Mouse (Mus musculus): ENCODE data around the gene Olfr1462. TPM values are rescaled to one million over a fixed set of nuclear protein-coding genes. Genes with fewer than 3 reads are reported as not detected.

Olfr1462 gene
- not detected for polyA plus RNA-seq (2015; fragmentation: Illumina TruSeq; extraction: RNeasy Lipid Tissue Mini Kit (QIAGEN cat#74804); ENCODE audit: low read depth, low replicate concordance)

DNA sequence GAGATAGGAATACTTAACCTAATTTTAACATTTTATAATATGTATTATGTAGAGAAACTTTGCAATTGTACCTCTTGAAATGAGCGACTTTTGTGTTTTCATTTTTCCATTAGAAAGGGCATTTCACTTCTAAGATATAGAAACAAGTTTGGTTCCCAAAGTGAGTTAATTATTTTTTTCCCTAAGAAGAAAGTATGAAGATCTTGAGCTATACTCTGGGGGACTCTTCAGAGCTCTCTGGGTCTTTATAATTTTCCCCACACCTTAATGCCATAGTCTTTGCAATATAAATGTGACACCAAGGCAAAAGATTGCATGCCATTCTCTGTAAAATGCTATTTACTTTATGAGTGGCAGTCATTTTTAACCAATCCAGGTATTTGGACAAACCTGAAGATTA lies at the start of gene Olfr1462:
Olfr1462 (plus strand) TSS at position 301 of the 400 bp plus-strand sequence.

DNA sequence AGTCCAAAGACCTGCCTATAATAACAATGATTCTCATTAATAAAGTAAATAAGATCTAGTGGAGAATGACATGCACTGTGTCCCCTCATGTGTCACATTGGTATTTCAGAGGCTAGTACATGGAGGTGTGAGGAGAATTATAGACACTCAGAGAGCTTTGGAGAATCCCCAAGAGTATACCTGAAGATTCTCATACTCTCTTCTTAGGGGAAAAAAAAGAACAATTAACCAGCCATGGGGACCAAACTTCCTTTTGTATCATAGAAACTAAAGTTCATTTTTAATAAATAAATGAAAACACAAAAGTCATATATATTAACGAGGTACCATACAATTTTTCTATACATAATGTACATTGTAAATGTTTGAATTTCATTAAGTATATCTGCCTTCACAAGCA lies 36.1 kb upstream of the Olfr1462 start, which contains the start of gene Olfr1459:
Olfr1459 (minus strand) TSS at position 101 of the 400 bp plus-strand sequence.

DNA sequence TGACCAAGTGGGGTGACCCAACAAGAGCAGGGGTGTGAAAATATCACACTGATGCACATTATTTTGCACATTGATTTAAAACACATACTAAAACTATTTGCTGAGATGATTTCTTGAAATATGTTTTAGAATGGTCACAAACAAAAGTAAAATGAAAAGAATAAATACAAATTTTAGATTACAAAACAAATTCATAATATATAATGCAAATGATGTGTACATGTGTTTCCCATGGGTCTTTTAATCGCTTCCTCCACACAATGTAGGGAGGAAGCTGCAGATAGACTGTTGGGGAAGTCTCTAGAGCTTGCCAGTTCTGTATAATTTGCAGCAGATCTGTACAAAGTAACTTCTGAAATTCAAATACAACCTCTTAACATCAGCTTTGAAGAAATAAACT lies 22.8 kb upstream of the Olfr1462 start, which contains the start of gene Olfr1461:
Olfr1461 (plus strand) TSS at position 301 of the 400 bp plus-strand sequence.

DNA sequence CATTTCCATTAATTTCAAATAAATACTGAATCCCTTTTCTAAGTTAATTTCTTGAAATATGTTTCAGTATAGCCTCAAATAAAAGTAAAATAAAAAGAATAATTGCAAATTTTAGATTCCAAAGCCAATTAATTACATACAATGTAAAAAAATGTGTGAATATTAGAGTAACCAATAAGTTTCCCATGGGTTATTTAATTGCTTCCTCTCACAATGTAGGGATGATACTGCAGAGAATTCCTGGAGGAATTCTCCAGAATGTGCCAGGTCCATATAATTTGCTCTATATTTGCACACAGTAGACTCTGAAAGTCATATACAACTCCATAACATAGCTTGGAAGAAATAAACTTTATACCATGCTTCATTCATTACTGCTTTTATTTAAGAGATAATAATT lies 45.5 kb downstream of the Olfr1462 start, which contains the start of gene Olfr1463:
Olfr1463 (plus strand) TSS at position 301 of the 400 bp plus-strand sequence.

Other genes starting within 250 kb of the Olfr1462 start
- not detected for gene Olfr1450, start 235.5 kb upstream of the Olfr1462 start, polyA plus RNA-seq (2015; fragmentation: Illumina TruSeq; extraction: RNeasy Lipid Tissue Mini Kit (QIAGEN cat#74804); ENCODE audit: low read depth, low replicate concordance)
- gene Olfr1451, start 190.7 kb upstream of the Olfr1462 start, polyA plus RNA-seq (2015; fragmentation: Illumina TruSeq; extraction: RNeasy Lipid Tissue Mini Kit (QIAGEN cat#74804); ENCODE audit: low read depth, low replicate concordance), result not detected
- not detected for gene Olfr1453, start 157.4 kb upstream of the Olfr1462 start, polyA plus RNA-seq (2015; fragmentation: Illumina TruSeq; extraction: RNeasy Lipid Tissue Mini Kit (QIAGEN cat#74804); ENCODE audit: low read depth, low replicate concordance)
- not detected for gene Olfr1454, start 125.1 kb upstream of the Olfr1462 start, polyA plus RNA-seq (2015; fragmentation: Illumina TruSeq; extraction: RNeasy Lipid Tissue Mini Kit (QIAGEN cat#74804); ENCODE audit: low read depth, low replicate concordance)
- gene Olfr1457, start 87.8 kb upstream of the Olfr1462 start, polyA plus RNA-seq (2015; fragmentation: Illumina TruSeq; extraction: RNeasy Lipid Tissue Mini Kit (QIAGEN cat#74804); ENCODE audit: low read depth, low replicate concordance), result not detected
- gene Olfr1458, start 79.0 kb upstream of the Olfr1462 start, polyA plus RNA-seq (2015; fragmentation: Illumina TruSeq; extraction: RNeasy Lipid Tissue Mini Kit (QIAGEN cat#74804); ENCODE audit: low read depth, low replicate concordance), result not detected
- gene Olfr1459, start 36.2 kb upstream of the Olfr1462 start, polyA plus RNA-seq (2015; fragmentation: Illumina TruSeq; extraction: RNeasy Lipid Tissue Mini Kit (QIAGEN cat#74804); ENCODE audit: low read depth, low replicate concordance), result not detected
- not detected for gene Olfr1461, start 22.7 kb upstream of the Olfr1462 start, polyA plus RNA-seq (2015; fragmentation: Illumina TruSeq; extraction: RNeasy Lipid Tissue Mini Kit (QIAGEN cat#74804); ENCODE audit: low read depth, low replicate concordance)
- not detected for gene Olfr1463, start 45.6 kb downstream of the Olfr1462 start, polyA plus RNA-seq (2015; fragmentation: Illumina TruSeq; extraction: RNeasy Lipid Tissue Mini Kit (QIAGEN cat#74804); ENCODE audit: low read depth, low replicate concordance)
- not detected for gene Olfr1465, start 129.8 kb downstream of the Olfr1462 start, polyA plus RNA-seq (2015; fragmentation: Illumina TruSeq; extraction: RNeasy Lipid Tissue Mini Kit (QIAGEN cat#74804); ENCODE audit: low read depth, low replicate concordance)
- not detected for gene Olfr1466, start 153.1 kb downstream of the Olfr1462 start, polyA plus RNA-seq (2015; fragmentation: Illumina TruSeq; extraction: RNeasy Lipid Tissue Mini Kit (QIAGEN cat#74804); ENCODE audit: low read depth, low replicate concordance)
- gene Olfr1467, start 176.5 kb downstream of the Olfr1462 start, polyA plus RNA-seq (2015; fragmentation: Illumina TruSeq; extraction: RNeasy Lipid Tissue Mini Kit (QIAGEN cat#74804); ENCODE audit: low read depth, low replicate concordance), result not detected
- not detected for gene Olfr1469, start 222.1 kb downstream of the Olfr1462 start, polyA plus RNA-seq (2015; fragmentation: Illumina TruSeq; extraction: RNeasy Lipid Tissue Mini Kit (QIAGEN cat#74804); ENCODE audit: low read depth, low replicate concordance)